In the genomic region with DNA sequence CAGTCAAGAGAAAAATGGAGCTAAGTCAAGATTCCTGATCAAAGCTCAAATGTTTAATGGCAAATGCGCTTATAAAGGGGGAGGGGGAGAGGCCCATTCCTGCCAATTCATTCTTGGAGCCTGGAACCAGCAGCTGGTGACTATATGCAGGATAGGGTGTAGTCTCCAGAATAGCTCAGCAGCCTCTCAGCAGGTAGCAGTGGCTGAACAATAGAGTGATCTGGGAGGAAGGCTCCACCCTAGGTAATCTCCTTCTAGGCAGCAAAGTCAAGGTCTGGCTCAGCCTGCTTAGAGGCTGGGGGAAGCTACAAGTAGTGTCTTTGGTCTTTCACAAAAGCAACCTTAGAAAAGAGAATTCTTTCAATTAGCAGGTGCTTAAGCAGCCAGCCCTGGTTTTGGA, we compare ENCODE assay signal across 5 mouse cellular contexts.
A peak's percentile ranks its signal among the peaks of the same experiment; 100 is the strongest.
DNase-seq lines count a peak whose midpoint lies in the region; TF ChIP-seq lines count a peak whose summit lies in the region.
"Not testable (repeated sequence)": the region's sequence is repeated elsewhere in the genome, so short reads cannot be mapped to it uniquely, and the experiment has no call there.

No protein-coding gene starts in this region.

- peaks cover 24% of the 10 kb centered on the region for H3K9me3 ChIP-seq in ES-Bruce4 (replicated peaks; ENCODE audit: control insufficient read depth, insufficient read depth, low read length, poor library complexity, severe bottlenecking)
- not testable (repeated sequence) for H3K9me3 ChIP-seq in ES-E14 (ENCODE audit: control insufficient read depth, insufficient read depth, low read depth, low read length)

- not testable (repeated sequence) for H3K9ac ChIP-seq in ES-Bruce4 (ENCODE audit: low read depth, poor library complexity, severe bottlenecking); ES-E14 (ENCODE audit: insufficient read depth, low read depth, low read length, poor library complexity, severe bottlenecking)

- H3K4me3 ChIP-seq in ES-Bruce4 (ENCODE audit: low read depth, low read length); ES-E14 (ENCODE audit: insufficient read depth in 1 of 2, low read depth in 1 of 2, low read length in 2 of 2, poor library complexity in 1 of 2, severe bottlenecking in 1 of 2): not testable (repeated sequence)

- not testable (repeated sequence) for TF ChIP-seq POLR2A in ES-Bruce4 (IDR thresholded peaks at IDR 0.05; ENCODE audit: insufficient read depth, low read length)

- peak overlapping the region; percentile 95 for H3K27ac ChIP-seq in ES-Bruce4 (ENCODE audit: insufficient read depth, low read length)
- peak overlapping the region; percentile 96 for H3K27ac ChIP-seq in ES-E14 (ENCODE audit: insufficient read depth, low read depth, low read length, poor library complexity, severe bottlenecking)

- not testable (repeated sequence) for TF ChIP-seq CTCF in ES-Bruce4 (IDR thresholded peaks at IDR 0.05; ENCODE audit: low read depth, low read length)

- H3K27me3 ChIP-seq in ES-Bruce4 (ENCODE audit: control insufficient read depth, insufficient read depth, low read length, poor library complexity, severe bottlenecking): not testable (repeated sequence)

- intact Hi-C loops in left cerebral cortex, postnatal 4 days (cut with DNase I): not testable (repeated sequence)

- H3K36me3 ChIP-seq in ES-Bruce4 (ENCODE audit: control insufficient read depth, insufficient read depth, low read length, poor library complexity, severe bottlenecking); ES-E14 (ENCODE audit: control insufficient read depth, insufficient read depth, low read length, poor library complexity, severe bottlenecking): not testable (repeated sequence)

- in situ Hi-C loops in ES-E14 (cut with MboI; ENCODE audit: low sequenced_read_pairs in 2 of 2, unreplicated experiment in 2 of 2): not testable (repeated sequence)

- DNase-seq in ES-E14 (ENCODE audit: low read depth, low spot score): peak; percentile 76
- peak; percentile 69 for DNase-seq in WW6 (ENCODE audit: low read depth, low spot score)
- peak; percentile 19 to 33 for DNase-seq in cerebellum, postnatal 10 days
- DNase-seq in left cerebral cortex, postnatal 4 days: peak; percentile 14

- TF ChIP-seq EP300 in ES-Bruce4 (IDR thresholded peaks at IDR 0.05; ENCODE audit: insufficient read depth, low read depth, low read length): peak; percentile 92

- not testable (repeated sequence) for H3K4me1 ChIP-seq in ES-Bruce4 (ENCODE audit: control insufficient read depth, insufficient read depth, low read length); ES-E14 (ENCODE audit: control insufficient read depth in 2 of 2, insufficient read depth in 2 of 2, low read length in 2 of 2, poor library complexity in 1 of 2)

TF ChIP-seq in ES-E14, 5 proteins besides CTCF, POLR2A, EP300 and RAD21:
- 0 out of 2 replicates have a peak, but pooled peaks have one; percentile 12 for TF ChIP-seq CHD2 (IDR thresholded peaks at IDR 0.05; ENCODE audit: low read depth, low read length)
TF ChIP-seq in ES-E14: peak in this region for 1; not testable (repeated sequence) for 4.

Comparison
In these comparisons a context has a peak if more than half of its experiments do, and no peak if none do; other contexts are left out.
1. DNase-seq: peak in every context shown above with its lines; median percentile 76 in ES-E14; 69 in WW6; 26 in cerebellum, postnatal 10 days; 14 in left cerebral cortex, postnatal 4 days.